Mouse (Mus musculus) midbrain, postnatal 0 days (tissue): ENCODE results near the gene Glo1. TPM values are rescaled to one million over a fixed set of nuclear protein-coding genes. Genes with fewer than 3 reads are reported as not detected.

Source experiments
- ATAC-seq: fragments of 200-750 bp; cut with Nextera tagmentation; 2 replicates; pipeline ENCODE4 v1.8.0; 2017; ENCODE audit warnings: moderate number of reproducible peaks, mild to moderate bottlenecking, moderate TSS enrichment, moderate library complexity; ENCODE audit not compliant: low FRiP score
- DNase-seq: peaks from one replicate; pipeline ENCODE4 v3.0.0-alpha.2; 2015; ENCODE audit warnings: low spot score
- H3K27ac ChIP-seq: fragments of 300-500 bp; sonication (generic); 2 replicates; pipeline ENCODE4 v1.5.1; 2014; ENCODE audit warnings: low read depth, mild to moderate bottlenecking, low read length, mixed read lengths
- H3K27me3 ChIP-seq: fragments of 300-500 bp; sonication (generic); 2 replicates; pipeline ENCODE4 v1.6.1; 2014; ENCODE audit warnings: low read length, control low read depth, mixed read lengths; ENCODE audit not compliant: insufficient read depth
- H3K36me3 ChIP-seq: fragments of 300-500 bp; sonication (generic); 2 replicates; pipeline ENCODE4 v1.6.1; 2014; ENCODE audit warnings: low read length, control low read depth, mixed read lengths; ENCODE audit not compliant: insufficient read depth
- H3K4me1 ChIP-seq: fragments of 300-500 bp; sonication (generic); 2 replicates; pipeline ENCODE4 v1.6.1; 2014; ENCODE audit warnings: mild to moderate bottlenecking, control low read depth, antibody characterized with exemption, low read length, mixed read lengths; ENCODE audit not compliant: insufficient read depth
- H3K4me2 ChIP-seq: fragments of 300-500 bp; sonication (generic); 2 replicates; pipeline ENCODE4 v1.6.1; 2014; ENCODE audit warnings: low read depth, mild to moderate bottlenecking, low read length, mixed read lengths; ENCODE audit not compliant: poor library complexity, severe bottlenecking
- H3K4me3 ChIP-seq: fragments of 300-500 bp; sonication (generic); 2 replicates; pipeline ENCODE4 v1.5.1; 2014; ENCODE audit warnings: low read depth, mild to moderate bottlenecking, low read length, moderate library complexity
- H3K9ac ChIP-seq: fragments of 300-500 bp; sonication (generic); replicated peaks from 2 replicates; pipeline ENCODE4 v1.6.1; 2014; ENCODE audit warnings: mild to moderate bottlenecking, low read length, moderate library complexity, mixed read lengths; ENCODE audit not compliant: poor library complexity, severe bottlenecking
- H3K9me3 ChIP-seq: fragments of 300-500 bp; sonication (generic); 2 replicates; pipeline ENCODE4 v1.6.1; 2016; ENCODE audit warnings: low read length, control low read depth
- CTCF ChIP-seq: IDR thresholded peaks from 2 replicates; pipeline ENCODE4 v1.5.1; 2016; ENCODE audit warnings: antibody characterized with exemption, mild to moderate bottlenecking
- WGBS: fragments of 180-500 bp; shearing (Covaris S2); extraction: QIAGEN DNeasy Blood & Tissue Kit; methylation state at CpG from one replicate; pipeline ENCODE4 v1.1.7; 2014; 5-methylcytosine and 5-hydroxymethylcytosine counted together
- polyA plus RNA-seq: library from polyadenylated mRNA; unstranded; fragments of >200 nt; fragmentation: Nextera tagmentation; extraction: Ambion mirVana; gene quantifications from 2 replicates; pipeline ENCODE4 v1.2.1, GENCODE M21; 2015
- total RNA-seq: library from RNA; depleted of rRNA; stranded (reverse); fragments of >200 nt; gene quantifications from 2 replicates; pipeline ENCODE4 v1.2.3, GENCODE M21; 2014

Glo1 gene
- total and polyA plus RNA-seq, 2 experiments from 2014 or later, result 148 to 197 TPM

DNA sequence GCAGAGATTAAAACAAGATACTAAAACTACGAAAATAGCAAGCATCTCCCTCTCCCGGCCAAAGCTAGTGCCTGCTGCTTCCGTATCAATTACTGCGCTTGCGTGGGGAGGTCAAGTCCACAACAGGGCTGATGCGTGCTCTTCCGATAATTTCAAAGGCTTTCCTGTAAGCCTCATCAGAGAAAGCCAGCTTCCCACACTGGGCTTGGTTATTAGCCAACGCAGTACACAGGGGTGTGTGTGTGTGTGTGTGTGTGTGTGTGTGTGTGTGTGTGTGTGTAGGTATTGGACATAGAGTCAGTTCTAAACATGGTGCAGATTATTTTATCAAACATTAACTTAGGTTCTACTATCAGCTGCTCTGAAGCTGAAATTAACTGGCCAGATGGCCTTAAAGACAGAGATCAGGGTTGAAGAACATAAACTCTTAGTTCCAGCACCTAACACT is 20.0 kb downstream of the Glo1 start:
- DNase-seq, result no peak
- no peaks in the 10 kb centered on the region for H3K27me3 ChIP-seq

GRCm38 (mm10) chr17:30606206-30606605 is 20.5 kb downstream of the Glo1 start:
- WGBS, result 70% methylated on average over 11 of the region's 11 CpGs
- H3K4me3 ChIP-seq, result no peak overlapping the region

More for the DNA sequence above, 20.0 kb downstream of the Glo1 start:
- Histone ChIP-seq H3K4me1 (no peaks in the 10 kb centered on the region), H3K9me3 (no peaks in the 10 kb centered on the region), H3K4me2 (no peak overlapping the region), H3K4me3 (no peak overlapping the region), H3K9ac (no peak overlapping the region), H3K27ac (no peak overlapping the region), H3K36me3 (no peaks in the 10 kb centered on the region)
- TF ChIP-seq CTCF, result peak; percentile 23; the same call in 1 of the 2 replicates
- ATAC-seq, result no peak
- WGBS, result 70% methylated on average over 8 of the region's 8 CpGs

DNA sequence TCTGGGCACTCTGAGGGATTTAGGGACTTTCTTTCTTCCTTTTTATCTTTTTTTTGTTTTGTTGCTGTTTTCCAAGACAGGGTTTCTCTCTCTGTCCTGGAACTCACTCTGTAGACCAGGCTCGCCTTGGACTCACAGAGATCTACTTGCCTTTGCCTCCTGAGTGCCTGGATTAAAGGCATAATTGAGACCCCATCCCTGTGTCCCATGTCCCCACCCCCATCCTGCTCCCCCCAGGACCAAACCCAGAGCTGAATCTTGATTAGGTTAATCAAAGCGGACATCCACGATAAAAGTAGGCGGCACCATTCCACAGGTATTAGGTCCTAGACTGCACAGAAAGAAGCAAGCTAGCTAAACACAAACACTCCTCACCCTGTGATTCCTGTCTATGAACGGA is 21.7 kb downstream of the Glo1 start:
- Histone ChIP-seq H3K9ac (no peak overlapping the region), H3K27me3 (no peaks in the 10 kb centered on the region), H3K4me1 (no peaks in the 10 kb centered on the region), H3K4me2 (no peak overlapping the region), H3K9me3 (no peaks in the 10 kb centered on the region), H3K4me3 (no peak overlapping the region), H3K27ac (no peak overlapping the region), H3K36me3 (0 out of 2 replicates have a peak, but pooled peaks cover 2% of the 10 kb centered on the region)
- no peak for TF ChIP-seq CTCF
- 90% methylated on average over 5 of the region's 5 CpGs for WGBS
- DNase-seq (no peak), ATAC-seq (no peak)

More at GRCm38 (mm10) chr17:30606206-30606605, 20.5 kb downstream of the Glo1 start:
- no peak overlapping the region for H3K4me2 ChIP-seq
- no peaks in the 10 kb centered on the region for H3K27me3 ChIP-seq
- TF ChIP-seq CTCF, result no peak
- H3K4me1 ChIP-seq, result no peaks in the 10 kb centered on the region
- no peaks in the 10 kb centered on the region for H3K9me3 ChIP-seq
- no peak for DNase-seq
- no peaks in the 10 kb centered on the region for H3K36me3 ChIP-seq
- H3K27ac ChIP-seq, result no peak overlapping the region
- no peak for ATAC-seq
- no peak overlapping the region for H3K9ac ChIP-seq

DNA sequence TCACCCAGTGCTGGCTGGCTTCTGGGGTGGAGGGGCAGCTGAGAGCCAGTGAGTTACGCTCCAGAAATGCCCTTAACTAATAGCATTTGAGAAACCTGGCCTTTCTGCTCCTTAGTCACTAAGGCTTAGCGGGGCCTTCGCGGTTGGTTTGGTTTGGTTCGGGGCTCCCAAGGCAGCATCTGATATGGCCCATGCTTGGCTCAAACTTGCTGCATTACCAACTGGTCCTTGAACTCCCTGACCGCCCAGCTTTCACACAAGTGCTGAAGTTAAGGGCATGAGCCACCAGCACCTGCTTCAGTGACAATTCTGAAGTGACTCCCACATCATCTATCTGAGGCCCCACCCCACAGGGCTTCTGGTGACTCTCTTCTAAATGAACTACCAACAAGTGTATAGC is 22.4 kb downstream of the Glo1 start:
- Histone ChIP-seq H3K4me1 (no peaks in the 10 kb centered on the region), H3K9ac (no peak overlapping the region), H3K36me3 (0 out of 2 replicates have a peak, but pooled peaks cover 2% of the 10 kb centered on the region), H3K4me3 (no peak overlapping the region), H3K4me2 (no peak overlapping the region), H3K9me3 (no peaks in the 10 kb centered on the region), H3K27me3 (no peaks in the 10 kb centered on the region), H3K27ac (no peak overlapping the region)
- no peak for TF ChIP-seq CTCF
- DNase-seq, result no peak
- 90% methylated on average over 6 of the region's 6 CpGs for WGBS
- ATAC-seq, result no peak

GRCm38 (mm10) chr17:30602175-30602574 is 24.5 kb downstream of the Glo1 start:
- 94% methylated on average over 14 of the region's 14 CpGs for WGBS
- no peak overlapping the region for H3K27ac ChIP-seq
- no peak for ATAC-seq
- H3K9me3 ChIP-seq, result no peaks in the 10 kb centered on the region
- no peaks in the 10 kb centered on the region for H3K4me1 ChIP-seq
- no peak overlapping the region for H3K9ac ChIP-seq
- TF ChIP-seq CTCF, result no peak
- 0 out of 2 replicates have a peak, but pooled peaks cover 8% of the 10 kb centered on the region for H3K36me3 ChIP-seq
- DNase-seq, result no peak
- no peak overlapping the region for H3K4me2 ChIP-seq
- no peak overlapping the region for H3K4me3 ChIP-seq
- H3K27me3 ChIP-seq, result no peaks in the 10 kb centered on the region

DNA sequence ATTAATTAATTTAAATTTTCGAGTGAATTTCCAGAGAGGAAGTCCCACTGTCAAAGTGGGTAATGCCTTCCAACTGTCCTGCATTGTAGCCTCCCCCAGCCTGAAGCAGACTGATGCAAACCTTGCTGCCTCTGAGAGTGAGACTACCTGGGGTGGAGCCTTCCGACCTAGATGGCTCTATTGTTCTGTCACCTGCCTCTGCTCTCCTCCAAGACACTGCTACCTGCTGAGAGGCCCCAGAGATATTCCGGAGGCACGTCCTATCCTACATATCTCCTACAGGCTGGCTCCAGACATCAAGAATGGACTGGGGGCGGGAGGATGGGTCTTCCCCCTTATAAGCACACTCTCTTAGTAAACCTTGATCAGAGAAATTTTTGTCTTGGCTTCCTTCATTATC is 28.4 kb downstream of the Glo1 start:
- 75% methylated on average over 5 of the region's 5 CpGs for WGBS
- ATAC-seq (no peak), DNase-seq (no peak)
- Histone ChIP-seq H3K9me3 (no peaks in the 10 kb centered on the region), H3K36me3 (peaks cover 11% of the 10 kb centered on the region; the same call in 1 of the 2 replicates), H3K9ac (no peak overlapping the region), H3K27ac (no peak overlapping the region), H3K4me2 (no peak overlapping the region), H3K4me3 (no peak overlapping the region), H3K27me3 (no peaks in the 10 kb centered on the region), H3K4me1 (no peaks in the 10 kb centered on the region)
- TF ChIP-seq CTCF, result no peak
